Mouse (Mus musculus) small intestine, adult 2 months (tissue): Measurements from ENCODE around the gene Ndufab1.

Source experiments
- CTCF ChIP-seq: fragments of 200-500 bp; IDR thresholded peaks from 2 replicates; pipeline ENCODE4 v1.5.1; 2012; ENCODE audit warnings: low read depth, mild to moderate bottlenecking, control low read depth, inconsistent platforms, low read length, moderate library complexity, mixed read lengths; ENCODE audit not compliant: insufficient replicate concordance, insufficient read length; ENCODE audit errors: extremely low read depth
- POLR2A ChIP-seq: fragments of 200-500 bp; IDR thresholded peaks from 2 replicates; pipeline ENCODE4 v1.6.1; 2012; ENCODE audit warnings: low read depth, mild to moderate bottlenecking, control low read depth, inconsistent platforms, low read length, moderate library complexity

DNA sequence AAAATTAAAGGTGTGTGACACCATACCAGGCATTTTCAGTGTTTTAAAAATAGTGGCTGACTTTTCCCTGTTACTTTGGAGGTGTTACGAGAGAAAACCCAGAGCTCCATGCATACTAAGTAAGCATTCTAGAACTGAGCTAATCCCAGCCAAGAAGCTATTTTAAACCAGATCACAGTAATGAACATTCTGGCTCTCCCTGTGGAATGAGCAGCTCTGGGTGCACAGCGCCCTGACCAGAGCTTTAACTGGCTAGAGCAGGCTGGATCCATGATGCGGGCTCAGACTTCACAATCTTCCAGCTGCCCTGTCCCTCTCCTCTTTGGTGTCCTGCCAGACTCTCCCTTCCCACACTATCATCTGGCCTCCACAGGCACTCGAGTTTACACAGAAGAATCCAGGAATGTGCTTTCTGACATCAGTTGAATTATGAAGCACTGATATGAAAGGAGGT is 56.5 kb downstream of the Ndufab1 start:
- TF ChIP-seq CTCF: no peak
- TF ChIP-seq POLR2A: no peak
